Mouse (Mus musculus) macrophage (primary cell): ENCODE measurements around the gene Odf2. TPM values are rescaled to one million over a fixed set of nuclear protein-coding genes. Genes with fewer than 3 reads are reported as not detected.

ENCODE experiments used
- H3K27ac ChIP-seq: fragments of 350-480 bp; formaldehyde crosslinking; 2 replicates; pipeline ENCODE4 v1.9.0; 2021
- H3K36me3 ChIP-seq: fragments of 350-480 bp; formaldehyde crosslinking; 2 replicates; pipeline ENCODE4 v1.9.0; 2021; ENCODE audit errors: inconsistent target
- H3K4me3 ChIP-seq: fragments of 350-480 bp; formaldehyde crosslinking; 2 replicates; pipeline ENCODE4 v1.9.0; 2021; ENCODE audit errors: inconsistent target
- H3K79me2 ChIP-seq: fragments of 350-480 bp; formaldehyde crosslinking; 2 replicates; pipeline ENCODE4 v1.9.0; 2021; ENCODE audit errors: inconsistent target
- WGBS: methylation state at CpG from one replicate; pipeline ENCODE4 v1.1.7; 2026; ENCODE audit warnings: inconsistent platforms; ENCODE audit not compliant: missing documents; 5-methylcytosine and 5-hydroxymethylcytosine counted together
- polyA plus RNA-seq: library from polyadenylated mRNA; stranded (reverse); fragments of 250-400 nt; gene quantifications from 3 replicates; pipeline ENCODE4 v1.2.4, GENCODE M21; 2018; ENCODE audit warnings: inconsistent platforms

Gene Odf2
- polyA plus RNA-seq, 1 experiment from 2014 or later, result 46.9 TPM

DNA sequence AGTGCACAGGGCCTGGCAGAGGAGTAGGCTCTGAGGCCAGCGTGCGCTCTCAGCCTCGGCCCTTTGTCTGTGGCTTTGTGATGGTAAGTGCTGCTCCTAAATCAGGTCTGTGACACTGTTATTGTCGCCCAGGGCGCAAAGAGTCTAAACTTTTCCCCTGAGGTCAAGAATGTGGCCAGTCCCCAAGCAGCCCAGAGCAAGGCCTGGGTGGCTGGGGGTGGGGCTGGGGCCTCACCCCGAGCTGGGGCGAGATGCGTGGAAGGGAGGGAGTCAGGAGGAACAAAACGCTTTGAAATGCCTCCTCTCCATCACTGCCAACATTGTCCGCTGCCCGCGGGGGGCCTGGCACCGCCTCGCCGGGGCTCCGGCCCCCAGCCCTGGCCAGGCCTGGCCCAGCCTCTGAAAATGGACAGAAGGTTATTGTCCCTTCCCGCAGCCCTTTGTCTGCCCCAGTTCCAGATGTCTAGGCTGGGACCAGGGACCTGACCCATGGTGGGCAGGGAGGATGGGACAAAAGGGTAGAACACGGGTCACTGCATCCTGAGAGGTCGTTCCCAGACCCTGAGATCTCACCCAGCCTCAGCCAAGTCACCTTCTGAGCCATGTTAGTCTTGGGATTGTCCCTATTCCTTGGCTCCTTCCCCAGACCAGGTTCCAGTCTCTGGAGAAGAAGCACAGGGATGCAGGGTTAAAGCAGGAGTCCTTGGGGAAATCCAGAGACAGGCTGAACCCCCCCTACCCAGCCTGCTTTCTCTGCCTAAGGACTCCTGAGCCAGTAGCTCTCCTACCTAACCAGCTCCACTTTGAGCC lies 32.4 kb upstream of the Odf2 start:
- no peak overlapping the region for H3K27ac ChIP-seq
- H3K79me2 ChIP-seq, result no peaks in the 10 kb centered on the region
- H3K4me3 ChIP-seq, result no peak overlapping the region
- no peaks in the 10 kb centered on the region for H3K36me3 ChIP-seq
- WGBS, result 54% methylated on average over 19 of the region's 19 CpGs

DNA sequence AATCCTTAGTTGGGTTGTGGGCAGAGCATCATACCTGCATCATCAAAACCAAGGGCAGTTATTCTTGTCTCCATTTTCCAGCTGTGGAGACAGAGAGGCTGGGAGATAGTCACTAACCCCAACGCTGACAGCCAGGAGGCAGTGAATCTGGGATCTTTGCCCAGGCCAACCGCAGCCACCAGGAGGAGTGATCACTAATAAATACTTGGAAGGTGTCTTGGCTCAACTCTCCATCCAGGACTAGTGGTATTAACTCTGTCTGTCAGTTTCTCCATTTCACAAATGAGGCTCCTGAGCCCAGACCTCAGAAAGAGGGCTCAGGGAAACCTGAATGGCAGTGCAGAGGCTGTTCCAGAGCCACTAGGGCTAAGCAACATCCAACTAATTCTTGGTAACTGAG lies 31.7 kb upstream of the Odf2 start:
- WGBS, result 43% methylated on average over 2 of the region's 2 CpGs

GRCm38 (mm10) chr2:29857967-29858366 lies 31.1 kb upstream of the Odf2 start:
- H3K36me3 ChIP-seq, result no peaks in the 10 kb centered on the region
- H3K27ac ChIP-seq, result no peak overlapping the region
- no peak overlapping the region for H3K4me3 ChIP-seq
- 75% methylated on average over 5 of the region's 5 CpGs for WGBS
- H3K79me2 ChIP-seq, result no peaks in the 10 kb centered on the region

More for the DNA sequence above, 31.7 kb upstream of the Odf2 start:
- no peak overlapping the region for H3K4me3 ChIP-seq
- H3K36me3 ChIP-seq, result no peaks in the 10 kb centered on the region
- no peak overlapping the region for H3K27ac ChIP-seq
- no peaks in the 10 kb centered on the region for H3K79me2 ChIP-seq

GRCm38 (mm10) chr2:29858748-29859473 lies 30.1 kb upstream of the Odf2 start:
- WGBS, result 1% methylated on average over 5 of the region's 5 CpGs
- no peak overlapping the region for H3K4me3 ChIP-seq
- no peaks in the 10 kb centered on the region for H3K79me2 ChIP-seq
- H3K36me3 ChIP-seq, result no peaks in the 10 kb centered on the region
- no peak overlapping the region for H3K27ac ChIP-seq

DNA sequence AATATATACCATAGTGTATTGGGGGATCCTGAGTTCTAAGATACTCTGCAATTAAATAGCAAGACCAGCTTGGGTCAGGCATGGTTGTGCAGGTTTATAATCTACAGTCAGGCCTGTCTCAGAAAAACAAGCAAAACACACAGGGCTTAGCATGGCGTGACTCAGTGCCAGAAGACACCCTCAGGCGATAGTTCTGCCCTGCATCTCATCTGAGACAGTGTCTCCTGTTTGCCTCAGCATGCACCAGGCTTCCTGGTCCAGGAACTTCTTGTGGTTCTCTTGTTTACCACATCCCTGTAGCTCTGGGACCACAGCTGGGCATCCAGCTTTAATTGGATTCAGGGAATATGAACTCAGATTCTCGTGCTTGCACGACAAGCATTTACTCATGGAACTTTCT lies 23.9 kb upstream of the Odf2 start:
- Histone ChIP-seq H3K27ac (no peak overlapping the region), H3K79me2 (no peaks in the 10 kb centered on the region), H3K36me3 (no peaks in the 10 kb centered on the region), H3K4me3 (no peak overlapping the region)
- WGBS, result 78% methylated on average over 4 of the region's 4 CpGs

DNA sequence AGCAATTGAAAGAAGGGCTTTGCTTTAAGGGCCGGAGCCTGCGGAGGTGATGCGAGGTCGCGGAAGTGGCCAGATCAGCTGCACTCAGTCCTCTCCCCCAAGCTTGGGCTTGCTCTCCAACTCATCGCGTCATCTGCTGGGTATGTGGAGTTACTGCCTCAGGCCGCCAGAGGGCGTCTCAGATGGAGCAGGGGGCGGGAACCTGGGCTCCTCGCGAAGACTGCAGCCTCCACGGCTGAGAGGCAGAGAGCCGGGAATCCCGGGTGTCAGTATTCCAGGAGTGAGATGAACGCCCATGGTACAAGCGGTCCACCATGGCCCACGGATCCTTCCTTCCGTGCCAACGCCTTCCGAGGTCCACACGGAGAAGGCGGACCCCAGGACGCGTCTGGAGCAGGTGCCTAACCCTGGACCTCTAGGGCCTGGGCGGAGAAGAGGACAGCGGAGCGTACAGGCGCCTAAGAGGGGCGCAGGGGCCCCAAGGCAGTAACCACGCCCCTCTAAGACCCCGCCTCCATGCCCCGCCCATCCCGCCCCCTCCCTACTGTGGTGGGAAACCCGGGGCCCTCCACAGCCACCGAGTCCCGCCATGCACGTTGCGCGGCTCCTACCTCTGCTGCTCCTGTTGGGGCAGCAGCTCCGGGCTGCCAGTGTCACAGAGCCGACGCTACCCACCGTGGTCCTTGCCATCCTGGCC lies 19.9 kb upstream of the Odf2 start, which contains the start of gene Cercam:
Gene Cercam, plus strand, starts transcription at position 216 of the 697 bp plus-strand sequence.
- 1% methylated on average over 40 of the region's 44 CpGs for WGBS
- H3K36me3 ChIP-seq, result no peaks in the 10 kb centered on the region
- H3K27ac ChIP-seq, result peak within 1 kb of the TSS; percentile 54
- H3K79me2 ChIP-seq, result no peaks in the 10 kb centered on the region
- H3K4me3 ChIP-seq, result peak within 1 kb of the TSS; percentile 58

DNA sequence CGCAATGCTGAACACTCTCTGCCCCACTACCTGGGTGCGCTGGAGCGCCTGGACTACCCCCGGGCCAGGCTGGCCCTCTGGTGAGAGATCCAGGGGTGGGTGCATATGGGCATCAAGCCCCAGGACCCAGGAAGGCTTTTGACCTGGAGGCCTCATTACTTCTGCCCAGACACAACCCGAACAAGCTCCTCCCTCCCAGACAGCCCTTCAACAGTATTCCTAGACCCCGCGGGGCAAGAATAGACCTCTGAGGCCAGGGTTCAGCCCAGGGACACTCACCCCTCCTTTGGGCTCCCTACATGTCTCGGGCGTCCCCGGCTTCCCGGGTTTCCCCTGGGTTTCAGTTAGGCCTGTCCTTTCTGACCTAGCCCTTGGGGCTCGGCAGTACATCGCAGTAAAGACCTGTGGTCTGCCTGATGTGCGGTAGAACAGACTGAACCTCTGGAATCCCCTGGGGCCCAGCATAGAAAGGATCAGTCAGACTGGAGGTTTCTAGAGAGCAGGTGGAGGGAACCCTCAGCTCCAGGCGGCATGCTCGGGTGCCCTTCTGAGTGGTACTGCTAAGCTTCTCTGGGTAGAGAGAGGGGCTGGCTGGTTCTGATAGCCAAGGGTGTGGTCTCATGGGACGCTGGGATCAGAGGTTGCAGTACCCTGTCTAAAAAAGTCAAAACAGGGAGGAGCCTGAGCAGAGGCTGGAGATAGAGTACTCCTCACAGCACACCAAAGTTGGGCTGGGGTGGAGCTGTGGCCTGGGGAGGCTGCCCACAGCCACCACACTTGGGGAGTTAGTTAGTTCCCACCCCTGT lies 19.2 kb upstream of the Odf2 start:
- Histone ChIP-seq H3K79me2 (no peaks in the 10 kb centered on the region), H3K4me3 (peak overlapping the region; percentile 58), H3K27ac (peak overlapping the region; percentile 29), H3K36me3 (no peaks in the 10 kb centered on the region)
- WGBS, result 6% methylated on average over 17 of the region's 17 CpGs

- H3K27ac ChIP-seq, result peak overlapping the region; percentile 12; the same call in 1 of the 2 replicates
- H3K36me3 ChIP-seq, result no peaks in the 10 kb centered on the region
- 98% methylated on average over 10 of the region's 10 CpGs for WGBS
- H3K79me2 ChIP-seq, result no peaks in the 10 kb centered on the region
- no peak overlapping the region for H3K4me3 ChIP-seq
These were observed 16.3 kb upstream of the Odf2 start for GRCm38 (mm10) chr2:29872581-29873295.

DNA sequence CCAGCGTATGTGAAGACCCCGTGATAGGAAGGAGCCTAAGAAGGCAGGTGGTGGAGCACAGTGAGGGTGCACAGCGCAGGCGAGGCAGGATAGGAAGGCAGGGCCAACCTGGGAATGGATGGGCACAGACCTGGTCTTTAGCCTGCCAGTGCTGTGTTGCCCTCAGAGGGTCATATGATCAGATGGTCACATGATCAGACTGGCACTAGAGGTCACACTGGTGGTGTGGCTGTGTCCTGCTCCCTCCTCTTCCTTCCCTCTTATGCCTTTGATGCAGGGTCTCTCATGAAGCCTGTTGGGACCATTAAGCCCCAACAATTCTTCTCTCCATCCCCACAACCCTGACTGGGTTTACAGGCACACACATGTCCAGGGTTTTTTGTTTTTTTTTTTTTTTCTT lies 15.2 kb upstream of the Odf2 start:
- Histone ChIP-seq H3K27ac (peak overlapping the region; percentile 12; the same call in 1 of the 2 replicates), H3K36me3 (no peaks in the 10 kb centered on the region), H3K79me2 (no peaks in the 10 kb centered on the region), H3K4me3 (no peak overlapping the region)
- WGBS, result 82% methylated on average over 4 of the region's 4 CpGs

GRCm38 (mm10) chr2:29878061-29878460 lies 11.0 kb upstream of the Odf2 start:
- 95% methylated on average over 4 of the region's 4 CpGs for WGBS
- Histone ChIP-seq H3K36me3 (no peaks in the 10 kb centered on the region), H3K4me3 (no peak overlapping the region), H3K79me2 (no peaks in the 10 kb centered on the region), H3K27ac (no peak overlapping the region)

- WGBS, result 93% methylated on average over 8 of the region's 8 CpGs
- Histone ChIP-seq H3K27ac (no peak overlapping the region), H3K79me2 (no peaks in the 10 kb centered on the region), H3K4me3 (no peak overlapping the region), H3K36me3 (no peaks in the 10 kb centered on the region)
These were observed 9.8 kb upstream of the Odf2 start for GRCm38 (mm10) chr2:29879191-29879590.

GRCm38 (mm10) chr2:29879964-29880830 lies 8.8 kb upstream of the Odf2 start:
- 93% methylated on average over 17 of the region's 17 CpGs for WGBS
- Histone ChIP-seq H3K79me2 (no peaks in the 10 kb centered on the region), H3K27ac (no peak overlapping the region), H3K36me3 (no peaks in the 10 kb centered on the region), H3K4me3 (no peak overlapping the region)
